Mouse (Mus musculus) olfactory bulb, adult 2 months (tissue): ENCODE results near the gene Phldb3. TPM values are rescaled to one million over a fixed set of nuclear protein-coding genes. Genes with fewer than 3 reads are reported as not detected.

Experiments
- H3K27ac ChIP-seq: fragments of 200-500 bp; 2 replicates; pipeline ENCODE4 v1.5.1; 2012; ENCODE audit warnings: low read depth, low read length; ENCODE audit not compliant: insufficient read depth
- H3K4me1 ChIP-seq: fragments of 200-500 bp; 2 replicates; pipeline ENCODE4 v1.6.1; 2012; ENCODE audit warnings: low read length; ENCODE audit not compliant: control insufficient read depth, insufficient read depth
- H3K4me3 ChIP-seq: fragments of 200-500 bp; 2 replicates; pipeline ENCODE4 v1.5.1; 2012; ENCODE audit warnings: mild to moderate bottlenecking, low read depth, low read length, moderate library complexity; ENCODE audit not compliant: insufficient read depth
- CTCF ChIP-seq: fragments of 200-500 bp; IDR thresholded peaks from 2 replicates; pipeline ENCODE4 v1.5.1; 2012; ENCODE audit warnings: low read depth, mild to moderate bottlenecking, low read length, moderate library complexity; ENCODE audit not compliant: insufficient read depth
- POLR2A ChIP-seq: fragments of 200-500 bp; IDR thresholded peaks from 2 replicates; pipeline ENCODE4 v1.6.1; 2012; ENCODE audit warnings: mild to moderate bottlenecking, low read depth, low read length, moderate library complexity; ENCODE audit not compliant: insufficient read depth
- WGBS: fragments of 180-500 bp; shearing (Covaris S2); methylation state at CpG from one replicate; pipeline ENCODE4 v1.1.7; 2018; 5-methylcytosine and 5-hydroxymethylcytosine counted together
- polyA plus RNA-seq: library from polyadenylated mRNA; stranded (reverse); fragments of >200 nt; gene quantifications from 2 replicates; pipeline ENCODE4 v1.2.4, GENCODE M21; 2012; ENCODE audit warnings: low replicate concordance; ENCODE audit not compliant: missing spikeins, insufficient read depth, insufficient read length

Gene Phldb3
- polyA plus RNA-seq, 1 experiment = not detected

GRCm38 (mm10) chr7:24638026-24638856 lies 27.7 kb downstream of the Phldb3 start:
- Histone ChIP-seq H3K4me3 (peak overlapping the region; percentile 10; the same call in 1 of the 2 replicates), H3K27ac (no peak overlapping the region)
- 4% methylated on average over 35 of the region's 35 CpGs for WGBS

GRCm38 (mm10) chr7:24640450-24640849 lies 29.9 kb downstream of the Phldb3 start:
- Histone ChIP-seq H3K27ac (no peak overlapping the region), H3K4me1 (peaks cover 9% of the 10 kb centered on the region), H3K4me3 (no peak overlapping the region)
- WGBS = 62% methylated on average over 13 of the region's 13 CpGs
- no peak for TF ChIP-seq CTCF
- no peak for TF ChIP-seq POLR2A

More at GRCm38 (mm10) chr7:24638026-24638856, 27.7 kb downstream of the Phldb3 start:
- TF ChIP-seq POLR2A (no peak), CTCF (no peak)
- peaks cover 9% of the 10 kb centered on the region for H3K4me1 ChIP-seq

- TF ChIP-seq CTCF (peak; percentile 61; the same call in 1 of the 2 replicates), POLR2A (no peak)
- 7% methylated on average over 9 of the region's 9 CpGs for WGBS
- Histone ChIP-seq H3K4me3 (no peak overlapping the region), H3K27ac (no peak overlapping the region), H3K4me1 (peaks cover 4% of the 10 kb centered on the region)
Measured at GRCm38 (mm10) chr7:24642491-24642890, 31.9 kb downstream of the Phldb3 start.

GRCm38 (mm10) chr7:24644492-24644891 lies 33.9 kb downstream of the Phldb3 start:
- Histone ChIP-seq H3K4me1 (no peaks in the 10 kb centered on the region), H3K27ac (no peak overlapping the region), H3K4me3 (no peak overlapping the region)
- 86% methylated on average over 6 of the region's 6 CpGs for WGBS
- TF ChIP-seq POLR2A (no peak), CTCF (no peak)

GRCm38 (mm10) chr7:24644996-24645395 lies 34.4 kb downstream of the Phldb3 start:
- TF ChIP-seq CTCF = no peak
- TF ChIP-seq POLR2A = no peak
- 59% methylated on average over 7 of the region's 7 CpGs for WGBS
- no peak overlapping the region for H3K27ac ChIP-seq
- no peaks in the 10 kb centered on the region for H3K4me1 ChIP-seq
- no peak overlapping the region for H3K4me3 ChIP-seq

GRCm38 (mm10) chr7:24646486-24646885 lies 35.9 kb downstream of the Phldb3 start:
- Histone ChIP-seq H3K4me1 (no peaks in the 10 kb centered on the region), H3K27ac (no peak overlapping the region), H3K4me3 (no peak overlapping the region)
- TF ChIP-seq CTCF (no peak), POLR2A (no peak)
- 76% methylated on average over 7 of the region's 7 CpGs for WGBS

- TF ChIP-seq CTCF = peak; percentile 70; the same call in 1 of the 2 replicates
- TF ChIP-seq POLR2A = no peak
- H3K27ac ChIP-seq = no peak overlapping the region
- no peaks in the 10 kb centered on the region for H3K4me1 ChIP-seq
- H3K4me3 ChIP-seq = no peak overlapping the region
- WGBS = 25% methylated on average over 7 of the region's 7 CpGs
Measured at GRCm38 (mm10) chr7:24653681-24654080, 43.1 kb downstream of the Phldb3 start.

- TF ChIP-seq POLR2A (no peak), CTCF (no peak)
- WGBS = 50% methylated on average over 12 of the region's 12 CpGs
- Histone ChIP-seq H3K4me1 (peaks cover 4% of the 10 kb centered on the region), H3K27ac (no peak overlapping the region), H3K4me3 (no peak overlapping the region)
Measured at GRCm38 (mm10) chr7:24659737-24660357, 49.3 kb downstream of the Phldb3 start.

- 81% methylated on average over 17 of the region's 17 CpGs for WGBS
- H3K4me3 ChIP-seq = no peak overlapping the region
- no peak for TF ChIP-seq CTCF
- H3K27ac ChIP-seq = no peak overlapping the region
- H3K4me1 ChIP-seq = peaks cover 4% of the 10 kb centered on the region
Measured at GRCm38 (mm10) chr7:24661118-24661904, 50.7 kb downstream of the Phldb3 start.
